Mouse (Mus musculus) olfactory bulb, adult 2 months (tissue): Measurements from ENCODE around the gene Tdrd1. TPM values are rescaled to one million over a fixed set of nuclear protein-coding genes. Genes with fewer than 3 reads are reported as not detected.
A peak's percentile ranks its signal among the peaks of the same experiment; 100 is the strongest.
"Not testable (repeated sequence)": the region's sequence is repeated elsewhere in the genome, so short reads cannot be mapped to it uniquely, and the experiment has no call there.

Source experiments
- H3K27ac ChIP-seq: fragments of 200-500 bp; 2 replicates; pipeline ENCODE4 v1.5.1; 2012; ENCODE audit warnings: low read depth, low read length; ENCODE audit not compliant: insufficient read depth
- H3K4me1 ChIP-seq: fragments of 200-500 bp; 2 replicates; pipeline ENCODE4 v1.6.1; 2012; ENCODE audit warnings: low read length; ENCODE audit not compliant: control insufficient read depth, insufficient read depth
- H3K4me3 ChIP-seq: fragments of 200-500 bp; 2 replicates; pipeline ENCODE4 v1.5.1; 2012; ENCODE audit warnings: mild to moderate bottlenecking, low read depth, low read length, moderate library complexity; ENCODE audit not compliant: insufficient read depth
- CTCF ChIP-seq: fragments of 200-500 bp; IDR thresholded peaks from 2 replicates; pipeline ENCODE4 v1.5.1; 2012; ENCODE audit warnings: low read depth, mild to moderate bottlenecking, low read length, moderate library complexity; ENCODE audit not compliant: insufficient read depth
- POLR2A ChIP-seq: fragments of 200-500 bp; IDR thresholded peaks from 2 replicates; pipeline ENCODE4 v1.6.1; 2012; ENCODE audit warnings: mild to moderate bottlenecking, low read depth, low read length, moderate library complexity; ENCODE audit not compliant: insufficient read depth
- WGBS: fragments of 180-500 bp; shearing (Covaris S2); methylation state at CpG from one replicate; pipeline ENCODE4 v1.1.7; 2018; 5-methylcytosine and 5-hydroxymethylcytosine counted together
- polyA plus RNA-seq: library from polyadenylated mRNA; stranded (reverse); fragments of >200 nt; gene quantifications from 2 replicates; pipeline ENCODE4 v1.2.4, GENCODE M21; 2012; ENCODE audit warnings: low replicate concordance; ENCODE audit not compliant: missing spikeins, insufficient read depth, insufficient read length

Tdrd1 gene
- not detected in 2 replicates for polyA plus RNA-seq

DNA sequence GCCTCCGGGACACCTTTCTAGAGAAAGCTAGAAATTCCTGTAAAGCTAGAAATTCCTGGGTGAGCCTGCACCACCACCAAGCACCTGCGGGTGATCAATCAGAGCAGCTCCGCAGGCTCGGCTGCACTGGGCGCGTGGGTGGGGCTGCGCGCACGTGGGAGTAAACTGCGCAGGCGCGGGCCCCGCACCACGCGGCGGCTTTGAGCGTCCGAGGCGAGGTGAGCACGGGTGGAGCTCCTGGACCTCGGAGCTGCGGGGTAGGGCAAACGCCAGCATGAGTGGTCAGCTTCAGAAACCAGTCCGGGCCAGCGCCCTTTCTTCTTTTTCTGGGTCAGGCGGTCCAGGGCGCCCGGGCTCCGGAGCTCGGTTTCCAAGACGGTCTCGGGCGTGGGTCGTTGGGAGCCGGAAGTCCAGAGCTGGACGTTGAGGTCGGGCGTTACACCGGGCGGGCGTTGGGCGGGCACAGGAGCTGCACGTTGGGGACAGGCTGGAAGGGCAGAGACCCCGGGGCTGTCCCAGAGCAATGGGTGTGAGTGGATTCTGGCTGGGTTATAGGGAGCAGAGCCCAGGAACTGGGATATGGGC lies at the start of gene Tdrd1:
TSS of gene Tdrd1 (plus strand) at position 163 of the 585 bp plus-strand sequence.
- TF ChIP-seq CTCF (no peak), POLR2A (no peak)
- Histone ChIP-seq H3K4me1 (peaks cover 7% of the 10 kb centered on the region), H3K27ac (no peak within 1 kb of the TSS), H3K4me3 (no peak within 1 kb of the TSS)
- 68% methylated on average over 44 of the region's 44 CpGs for WGBS

- WGBS: 43% methylated on average over 16 of the region's 16 CpGs
- no peak overlapping the region for H3K27ac ChIP-seq
- TF ChIP-seq POLR2A: no peak
- peak; percentile 32; the same call in 1 of the 2 replicates for TF ChIP-seq CTCF
- H3K4me1 ChIP-seq: 0 out of 2 replicates have a peak, but pooled peaks cover 6% of the 10 kb centered on the region
- no peak overlapping the region for H3K4me3 ChIP-seq
These were observed 49.2 kb upstream of the Tdrd1 start for GRCm38 (mm10) chr19:56776719-56777382.

- H3K4me3 ChIP-seq, H3K27ac ChIP-seq: not testable (repeated sequence)
- WGBS: 95% methylated on average over 7 of the region's 7 CpGs
These were observed 47.5 kb upstream of the Tdrd1 start for GRCm38 (mm10) chr19:56778532-56778931.

DNA sequence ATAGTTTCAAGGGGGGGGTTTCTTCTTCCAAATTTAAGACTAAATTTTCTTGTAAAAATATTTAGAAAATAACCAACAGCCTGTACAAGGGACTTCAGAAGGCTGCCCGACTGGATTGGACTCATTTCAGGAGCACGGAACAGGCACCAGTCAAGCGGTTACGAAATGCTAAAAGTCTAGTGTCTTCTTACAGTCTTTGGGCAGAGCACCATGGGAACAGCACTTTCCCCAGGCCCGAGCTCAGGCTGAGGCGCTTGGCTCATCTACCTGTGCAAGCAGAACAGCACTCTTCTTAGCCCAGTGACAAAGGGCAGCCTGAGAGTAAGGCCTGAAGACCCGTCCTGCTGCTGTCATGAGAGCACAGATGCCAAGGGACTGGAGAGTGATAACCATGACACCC lies 38.1 kb upstream of the Tdrd1 start:
- Histone ChIP-seq H3K4me3 (no peak overlapping the region), H3K27ac (no peak overlapping the region), H3K4me1 (no peaks in the 10 kb centered on the region)
- WGBS: 93% methylated on average over 7 of the region's 7 CpGs
- TF ChIP-seq POLR2A (no peak), CTCF (no peak)

More at GRCm38 (mm10) chr19:56778532-56778931, 47.5 kb upstream of the Tdrd1 start:
- not testable (repeated sequence) for H3K4me1 ChIP-seq

DNA sequence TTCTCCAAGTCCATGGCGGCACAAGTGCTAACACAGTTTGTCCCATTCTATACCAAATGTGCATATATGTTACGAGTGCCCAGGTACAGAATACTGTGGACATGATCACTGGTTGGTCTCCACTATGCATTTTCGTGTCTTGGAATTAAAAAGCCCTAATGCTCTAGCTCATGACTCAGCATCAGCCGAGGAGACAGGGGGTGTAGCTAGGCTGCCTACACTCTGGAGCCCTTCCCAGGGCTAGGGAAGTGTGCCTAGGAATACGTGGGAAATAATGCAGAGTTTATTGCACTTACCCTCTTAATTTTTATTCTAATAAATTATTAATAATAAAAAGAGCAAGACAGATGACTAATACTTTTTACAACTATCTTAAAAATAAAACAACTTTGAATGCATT lies 37.1 kb upstream of the Tdrd1 start:
- WGBS: 55% methylated on average over 5 of the region's 5 CpGs
- no peak for TF ChIP-seq POLR2A
- TF ChIP-seq CTCF: no peak
- Histone ChIP-seq H3K27ac (no peak overlapping the region), H3K4me3 (no peak overlapping the region), H3K4me1 (no peaks in the 10 kb centered on the region)

GRCm38 (mm10) chr19:56797376-56797775 lies 28.6 kb upstream of the Tdrd1 start:
- no peak for TF ChIP-seq CTCF
- TF ChIP-seq POLR2A: no peak
- H3K27ac ChIP-seq: no peak overlapping the region
- no peaks in the 10 kb centered on the region for H3K4me1 ChIP-seq
- WGBS: 92% methylated on average over 11 of the region's 11 CpGs
- no peak overlapping the region for H3K4me3 ChIP-seq

DNA sequence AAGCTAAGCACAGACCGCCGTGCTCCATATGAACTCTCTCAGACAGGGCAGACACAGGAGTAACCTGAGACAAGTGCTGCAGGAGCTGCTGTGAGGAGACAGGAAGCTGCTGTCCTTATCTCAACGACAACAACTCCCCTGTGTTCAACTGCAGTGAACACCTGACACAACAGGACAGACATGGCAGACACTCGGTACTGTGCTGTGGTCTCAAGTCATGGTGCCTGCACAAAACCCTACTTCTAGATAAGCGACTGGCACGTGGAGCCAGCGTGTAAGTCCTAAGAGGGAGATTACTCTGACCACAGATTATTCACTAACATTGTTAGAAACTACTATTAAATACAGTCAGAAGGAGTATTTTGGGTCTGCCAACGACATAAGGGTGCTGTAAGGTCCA lies 25.8 kb upstream of the Tdrd1 start:
- H3K4me1 ChIP-seq: no peaks in the 10 kb centered on the region
- WGBS: 89% methylated on average over 8 of the region's 8 CpGs
- TF ChIP-seq POLR2A (no peak), CTCF (no peak)
- H3K27ac ChIP-seq: no peak overlapping the region
- no peak overlapping the region for H3K4me3 ChIP-seq

DNA sequence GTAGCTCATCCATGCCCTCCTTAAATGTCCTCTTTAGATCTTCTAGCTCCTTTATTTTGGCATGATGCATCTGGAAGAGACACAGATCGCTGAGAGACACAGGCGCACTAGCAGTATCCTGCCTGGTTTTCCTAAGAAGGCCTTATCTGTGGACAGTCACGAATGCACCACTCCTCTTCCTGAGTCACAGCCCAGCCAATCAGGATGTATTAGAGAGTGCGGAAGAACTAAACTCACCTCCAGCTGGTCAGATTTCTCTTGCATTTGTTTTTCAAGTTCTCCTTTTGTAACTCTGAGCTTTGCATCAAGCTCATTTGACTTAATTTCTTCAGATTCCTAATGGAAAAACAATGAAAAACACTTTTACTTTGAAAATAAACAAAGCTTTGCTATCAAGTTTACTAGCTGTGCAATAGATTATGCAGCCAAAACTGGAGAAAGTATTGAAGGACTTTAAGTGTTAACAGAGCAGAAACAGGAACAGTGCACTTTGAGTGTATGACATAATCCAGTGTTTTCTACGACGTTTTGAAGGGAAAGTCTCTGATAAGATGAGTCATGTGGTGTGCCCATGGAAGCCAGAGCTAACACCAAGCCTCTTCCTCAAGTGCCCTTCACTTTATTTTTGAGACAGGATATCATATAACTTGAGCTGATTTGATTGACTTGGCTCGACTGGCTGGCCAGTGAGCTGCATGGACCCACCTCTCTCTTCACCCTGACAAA lies 24.9 kb upstream of the Tdrd1 start:
- 80% methylated on average over 7 of the region's 7 CpGs for WGBS
- TF ChIP-seq CTCF: no peak
- TF ChIP-seq POLR2A: no peak
- H3K27ac ChIP-seq: no peak overlapping the region
- H3K4me3 ChIP-seq: no peak overlapping the region
- no peaks in the 10 kb centered on the region for H3K4me1 ChIP-seq

DNA sequence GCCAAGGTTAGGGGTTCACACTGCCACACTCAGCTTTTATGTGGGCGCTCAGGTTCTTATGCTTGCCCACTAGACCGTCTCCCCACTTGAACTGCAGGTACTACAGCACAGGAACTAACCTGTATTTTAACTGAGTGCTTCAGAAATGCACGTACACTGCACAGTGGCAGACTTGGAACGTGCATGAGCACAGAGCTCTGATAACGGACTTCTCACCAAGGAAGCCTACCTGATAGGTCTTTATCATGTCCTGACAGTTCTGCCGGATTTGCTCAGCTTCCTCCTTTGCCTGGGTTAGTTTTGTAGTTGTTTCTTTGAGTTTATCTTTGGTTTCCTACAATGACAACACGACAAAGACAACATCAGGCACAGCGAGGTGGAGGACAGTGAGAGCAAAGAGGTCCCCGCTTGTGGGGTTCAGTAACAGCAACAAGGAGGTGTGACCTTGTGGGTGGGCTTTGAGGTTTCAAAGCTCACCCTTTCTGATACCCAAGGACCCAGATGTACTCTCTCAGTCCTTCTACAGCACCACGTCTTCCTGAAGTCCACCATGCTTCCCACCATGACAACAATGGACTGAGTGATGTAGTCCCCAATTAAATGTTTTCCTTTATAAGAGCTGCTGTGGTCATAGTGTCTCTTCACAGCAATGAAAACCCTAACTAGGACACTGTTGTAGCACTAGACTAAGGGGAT lies 24.2 kb upstream of the Tdrd1 start:
- no peak overlapping the region for H3K27ac ChIP-seq
- no peak overlapping the region for H3K4me3 ChIP-seq
- TF ChIP-seq POLR2A: no peak
- WGBS: 90% methylated on average over 10 of the region's 10 CpGs
- H3K4me1 ChIP-seq: no peaks in the 10 kb centered on the region

- no peak overlapping the region for H3K4me3 ChIP-seq
- no peak overlapping the region for H3K27ac ChIP-seq
- TF ChIP-seq CTCF (no peak), POLR2A (no peak)
- H3K4me1 ChIP-seq: no peaks in the 10 kb centered on the region
- WGBS: 71% methylated on average over 3 of the region's 3 CpGs
These were observed 23.7 kb upstream of the Tdrd1 start for GRCm38 (mm10) chr19:56802352-56802746.
